Comparison of ENCODE assay signal across 13 mouse cellular contexts in the genomic region with DNA sequence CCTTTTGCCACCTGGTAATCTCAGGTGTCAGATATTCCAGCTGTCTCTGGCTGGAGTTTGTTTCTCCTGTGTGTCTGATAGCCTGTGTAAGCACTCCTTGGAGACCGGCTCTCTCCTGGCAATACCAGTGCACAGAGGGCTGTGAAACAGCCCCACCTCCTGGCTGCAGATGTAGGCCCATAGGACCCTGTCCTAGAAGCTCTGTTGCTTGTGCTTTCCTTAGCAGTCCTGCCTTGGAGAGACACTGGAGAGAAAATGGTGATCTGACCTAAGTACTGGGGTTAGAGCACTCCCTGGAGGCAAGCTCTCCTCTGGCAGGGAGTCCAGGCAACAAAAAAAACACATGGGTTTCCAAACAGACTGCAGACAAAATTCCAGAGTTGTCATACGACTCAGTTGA.
DNase-seq lines count a peak whose midpoint lies in the region; ATAC-seq and TF ChIP-seq lines count a peak whose summit lies in the region.
"Had no signal": no experiment of that assay in that cellular context is flagged by ENCODE, and none has a peak within 500 bp of the region (broad histone marks: within the 10 kb centered on the region; RNA-seq: fewer than 3 reads in every experiment).

No protein-coding gene starts in this region.

- no peak overlapping the region for H3K4me3 ChIP-seq in intestine, postnatal 0 days (ENCODE audit: low read depth, low read length)
- no peak overlapping the region for H3K4me3 ChIP-seq in intestine, embryonic 16.5 days (ENCODE audit: low read length)
- H3K4me3 ChIP-seq in midbrain, postnatal 0 days (ENCODE audit: low read depth, low read length), result no peak overlapping the region
- H3K4me3 ChIP-seq in midbrain, embryonic 16.5 days (ENCODE audit: low read depth, low read length), result no peak overlapping the region
- H3K4me3 ChIP-seq: limb, embryonic 15.5 days; neural tube, embryonic 15.5 days had no signal

- H3K27ac ChIP-seq in intestine, postnatal 0 days (ENCODE audit: low read depth, low read length), result no peak overlapping the region
- H3K27ac ChIP-seq in intestine, embryonic 16.5 days (ENCODE audit: low read length), result no peak overlapping the region
- no peak overlapping the region for H3K27ac ChIP-seq in midbrain, postnatal 0 days (ENCODE audit: low read depth, low read length)
- no peak overlapping the region for H3K27ac ChIP-seq in midbrain, embryonic 16.5 days (ENCODE audit: low read length)
- H3K27ac ChIP-seq: limb, embryonic 15.5 days; neural tube, embryonic 15.5 days had no signal

- peak; percentile 45 for TF ChIP-seq CTCF in intestine, postnatal 0 days (IDR thresholded peaks at IDR 0.05; ENCODE audit: low read depth)
- TF ChIP-seq CTCF in midbrain, postnatal 0 days (IDR thresholded peaks at IDR 0.05), result 0 out of 2 replicates have a peak, but pooled peaks have one; percentile 14

- no peak for ATAC-seq in intestine, postnatal 0 days
- ATAC-seq in intestine, embryonic 16.5 days, result no peak
- no peak for ATAC-seq in midbrain, postnatal 0 days (ENCODE audit: low FRiP score)
- ATAC-seq in midbrain, embryonic 16.5 days, result no peak
- ATAC-seq in erythroblast, adult 5-6 weeks (replicated peaks; ENCODE audit: low FRiP score, poor library complexity, severe bottlenecking), result no peak
- ATAC-seq: hindbrain, embryonic 16.5 days had no signal

- H3K36me3 ChIP-seq in intestine, postnatal 0 days (ENCODE audit: control insufficient read depth, insufficient read depth), result no peaks in the 10 kb centered on the region
- H3K36me3 ChIP-seq in intestine, embryonic 16.5 days (ENCODE audit: control insufficient read depth, insufficient read depth, low read length), result no peaks in the 10 kb centered on the region
- H3K36me3 ChIP-seq in midbrain, postnatal 0 days (ENCODE audit: insufficient read depth, low read length), result no peaks in the 10 kb centered on the region
- H3K36me3 ChIP-seq in midbrain, embryonic 16.5 days (ENCODE audit: control insufficient read depth, insufficient read depth, low read length), result no peaks in the 10 kb centered on the region
- H3K36me3 ChIP-seq: limb, embryonic 15.5 days; neural tube, embryonic 15.5 days had no signal

- no peaks in the 10 kb centered on the region for H3K27me3 ChIP-seq in intestine, postnatal 0 days (replicated peaks; ENCODE audit: control insufficient read depth, insufficient read depth, low read length)
- no peaks in the 10 kb centered on the region for H3K27me3 ChIP-seq in intestine, embryonic 16.5 days (replicated peaks; ENCODE audit: control insufficient read depth, insufficient read depth, low read length)
- H3K27me3 ChIP-seq in midbrain, postnatal 0 days (ENCODE audit: insufficient read depth, low read length), result no peaks in the 10 kb centered on the region
- no peaks in the 10 kb centered on the region for H3K27me3 ChIP-seq in midbrain, embryonic 16.5 days (ENCODE audit: control insufficient read depth, insufficient read depth, low read depth, low read length)
- H3K27me3 ChIP-seq: limb, embryonic 15.5 days; neural tube, embryonic 15.5 days had no signal

- DNase-seq in midbrain, postnatal 0 days (ENCODE audit: low spot score), result no peak
- peak; percentile 30 for DNase-seq in ZHBTc4 (ENCODE audit: low read depth, low spot score)
- peak; percentile 3 for DNase-seq in skeletal muscle tissue, adult 2 months (ENCODE audit: low read depth, low spot score)
- no peak for DNase-seq in heart, postnatal 10 days
- DNase-seq: cerebellum, postnatal 25 days; thymus, postnatal 14 days had no signal

- 43% methylated on average over 2 of the region's 2 CpGs for WGBS in intestine, postnatal 0 days
- WGBS in intestine, embryonic 16.5 days, result 49% methylated on average over 2 of the region's 2 CpGs
- WGBS in midbrain, postnatal 0 days, result 70% methylated on average over 2 of the region's 2 CpGs
- 77% methylated on average over 2 of the region's 2 CpGs for WGBS in midbrain, embryonic 16.5 days

- H3K9me3 ChIP-seq in intestine, postnatal 0 days (ENCODE audit: control insufficient read depth), result no peaks in the 10 kb centered on the region
- no peaks in the 10 kb centered on the region for H3K9me3 ChIP-seq in intestine, embryonic 16.5 days (ENCODE audit: control insufficient read depth, low read length)
- no peaks in the 10 kb centered on the region for H3K9me3 ChIP-seq in midbrain, postnatal 0 days (ENCODE audit: low read length)
- H3K9me3 ChIP-seq in midbrain, embryonic 16.5 days (replicated peaks; ENCODE audit: control insufficient read depth, low read length, poor library complexity, severe bottlenecking), result no peaks in the 10 kb centered on the region
- H3K9me3 ChIP-seq: limb, embryonic 15.5 days; neural tube, embryonic 15.5 days had no signal

- no peak overlapping the region for H3K4me2 ChIP-seq in intestine, postnatal 0 days (replicated peaks; ENCODE audit: low read depth)
- no peak overlapping the region for H3K4me2 ChIP-seq in intestine, embryonic 16.5 days (ENCODE audit: low read depth, low read length)
- no peak overlapping the region for H3K4me2 ChIP-seq in midbrain, postnatal 0 days (ENCODE audit: low read depth, low read length, poor library complexity, severe bottlenecking)
- no peak overlapping the region for H3K4me2 ChIP-seq in midbrain, embryonic 16.5 days (ENCODE audit: low read length)
- H3K4me2 ChIP-seq: limb, embryonic 15.5 days; neural tube, embryonic 15.5 days had no signal

- intact Hi-C loops in heart, postnatal 10 days (cut with DNase I), result no loop called here

- H3K9ac ChIP-seq in intestine, postnatal 0 days (ENCODE audit: low read depth, low read length), result no peak overlapping the region
- H3K9ac ChIP-seq in intestine, embryonic 16.5 days (ENCODE audit: low read depth, low read length), result no peak overlapping the region
- H3K9ac ChIP-seq in midbrain, postnatal 0 days (replicated peaks; ENCODE audit: low read length, poor library complexity, severe bottlenecking), result no peak overlapping the region
- no peak overlapping the region for H3K9ac ChIP-seq in midbrain, embryonic 16.5 days (ENCODE audit: low read depth, low read length)
- H3K9ac ChIP-seq: limb, embryonic 15.5 days; neural tube, embryonic 15.5 days had no signal

- no peaks in the 10 kb centered on the region for H3K4me1 ChIP-seq in intestine, postnatal 0 days (replicated peaks; ENCODE audit: control insufficient read depth, insufficient read depth, low read length)
- no peaks in the 10 kb centered on the region for H3K4me1 ChIP-seq in intestine, embryonic 16.5 days (ENCODE audit: control insufficient read depth, insufficient read depth, low read length)
- no peaks in the 10 kb centered on the region for H3K4me1 ChIP-seq in midbrain, postnatal 0 days (ENCODE audit: insufficient read depth, low read length)
- H3K4me1 ChIP-seq in midbrain, embryonic 16.5 days (ENCODE audit: control insufficient read depth, insufficient read depth, low read length), result no peaks in the 10 kb centered on the region
- H3K4me1 ChIP-seq: limb, embryonic 15.5 days; neural tube, embryonic 15.5 days had no signal

Comparison
In these comparisons a context has a peak if more than half of its experiments do, and no peak if none do; other contexts are left out.
1. DNase-seq: peak in ZHBTc4 (single experiment) and skeletal muscle tissue, adult 2 months (single experiment); none in midbrain, postnatal 0 days (single experiment) and heart, postnatal 10 days (0 of 2).